Mouse (Mus musculus) layer of hippocampus, postnatal 25 days (tissue): ENCODE measurements around the gene Ncln. TPM values are rescaled to one million over a fixed set of nuclear protein-coding genes. Genes with fewer than 3 reads are reported as not detected.
"Not testable (repeated sequence)": the region's sequence is repeated elsewhere in the genome, so short reads cannot be mapped to it uniquely, and the experiment has no call there.

Experiments
- DNase-seq, 2 experiments: peaks; one replicate each; pipeline ENCODE4 v3.0.0; 2022; ENCODE audit warnings: mixed read lengths in 2 of 2, low spot score in 1 of 2; ENCODE audit errors: extremely low spot score in 1 of 2
- total RNA-seq, 2 experiments: library from RNA; stranded (reverse); gene quantifications; 2 replicates each; pipeline ENCODE4 v1.2.3; 2021

Gene Ncln
- total RNA-seq, 2 experiments from 2014 or later = 83.0 to 94.6 TPM

DNA sequence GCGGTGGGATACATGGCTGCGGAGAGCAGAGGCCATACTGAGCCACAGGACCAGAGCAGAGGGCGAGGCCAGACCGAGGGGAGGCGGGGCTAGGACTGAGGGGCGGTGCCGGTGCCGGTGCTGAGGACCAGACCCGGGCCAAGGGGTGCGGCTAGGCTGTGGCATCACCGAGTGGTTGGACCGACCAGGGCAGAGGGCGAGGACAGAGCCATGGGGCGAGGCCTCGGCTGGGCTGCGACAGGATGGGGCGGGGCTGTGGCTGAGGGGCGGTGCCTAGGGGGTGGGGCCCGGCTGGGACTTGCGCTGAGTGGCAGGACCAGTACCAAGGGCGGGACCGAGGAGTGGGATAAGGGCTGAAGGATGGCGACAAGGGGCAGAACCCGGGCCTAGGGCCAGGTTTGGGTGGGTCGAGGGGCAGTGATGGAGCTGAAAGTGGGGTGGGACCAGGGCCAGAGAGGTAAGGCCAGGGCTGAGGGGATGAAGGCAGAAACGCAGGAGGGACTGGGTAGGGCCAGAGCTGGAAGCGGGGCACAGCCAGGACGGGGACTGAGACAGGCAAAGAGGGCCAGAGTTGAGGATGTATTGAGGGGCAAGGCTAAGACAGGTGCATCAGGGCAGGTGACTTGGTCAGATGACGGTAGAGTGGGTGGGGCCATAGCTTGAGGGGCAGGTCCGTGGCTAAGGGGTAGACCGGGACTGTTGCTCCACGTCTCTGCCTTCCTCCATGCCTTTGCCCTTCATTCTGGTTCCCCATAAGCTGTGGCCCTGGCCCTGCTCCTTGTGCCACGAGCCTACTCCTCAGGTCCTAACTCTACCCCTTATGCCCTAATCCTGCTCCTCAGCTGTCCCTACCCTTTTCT, 31.6 kb downstream of the Ncln start:
- peak; percentile 15 to 25 for DNase-seq

DNA sequence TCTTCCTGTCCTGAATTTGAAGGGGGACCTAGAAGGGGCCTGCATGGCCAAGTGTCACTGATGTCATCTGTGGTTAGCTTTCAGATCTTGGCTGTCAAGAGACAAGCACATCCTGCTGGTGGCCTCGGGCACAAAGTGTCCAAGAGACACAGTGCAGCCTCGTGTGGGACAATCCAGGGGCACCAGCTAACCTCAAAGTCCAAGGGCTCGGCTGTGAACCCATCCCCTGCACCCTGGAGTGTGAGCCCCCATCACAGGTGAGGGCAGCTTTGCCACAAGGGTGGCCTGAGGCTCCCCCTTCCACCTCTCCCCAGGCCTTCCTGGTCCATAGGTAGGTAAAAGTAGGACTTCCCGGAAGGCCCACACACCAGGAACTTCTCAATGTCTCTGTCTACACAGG, 32.7 kb downstream of the Ncln start:
- peak; percentile 2 to 8 for DNase-seq

DNA sequence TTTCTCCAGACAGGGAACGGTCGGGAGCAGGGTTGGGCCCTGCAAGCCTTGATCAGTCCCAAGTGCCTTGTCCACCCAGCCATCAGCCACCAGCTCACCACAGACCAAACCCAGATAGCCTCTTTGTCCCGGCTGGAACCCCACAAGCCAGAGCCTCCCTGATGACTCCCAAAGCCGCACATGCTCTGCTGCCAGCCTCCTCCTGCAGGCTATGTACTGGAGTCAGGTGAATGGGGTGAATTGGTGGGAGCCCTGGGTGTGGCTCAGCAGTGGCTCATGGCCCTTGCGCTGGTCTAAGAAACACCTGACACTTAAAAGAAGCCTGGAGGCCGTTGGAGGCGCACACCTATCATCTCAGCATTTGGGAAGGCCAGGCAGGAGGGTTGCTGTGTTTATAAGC, 33.3 kb downstream of the Ncln start:
- DNase-seq = peak; percentile 6 to 13

DNA sequence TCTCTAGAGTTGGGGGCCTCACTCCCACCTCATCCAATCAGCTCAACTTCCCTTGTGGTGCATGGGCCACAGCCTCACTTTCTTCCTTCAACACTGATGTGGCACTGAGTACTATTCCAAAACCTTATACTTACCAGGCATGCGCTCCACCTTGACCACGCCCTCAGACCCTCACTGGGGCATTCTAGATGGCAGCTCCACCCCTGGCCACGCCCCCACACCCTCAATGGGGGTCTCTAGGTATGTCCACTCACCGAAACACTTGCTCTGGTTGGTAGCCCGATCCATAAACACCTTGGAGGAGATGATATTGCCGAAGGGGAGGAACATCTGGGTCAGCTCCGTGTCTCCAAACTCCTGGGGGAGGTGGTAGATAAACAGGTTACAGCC, 33.8 kb downstream of the Ncln start:
- DNase-seq = peak; percentile 2 to 8

DNA sequence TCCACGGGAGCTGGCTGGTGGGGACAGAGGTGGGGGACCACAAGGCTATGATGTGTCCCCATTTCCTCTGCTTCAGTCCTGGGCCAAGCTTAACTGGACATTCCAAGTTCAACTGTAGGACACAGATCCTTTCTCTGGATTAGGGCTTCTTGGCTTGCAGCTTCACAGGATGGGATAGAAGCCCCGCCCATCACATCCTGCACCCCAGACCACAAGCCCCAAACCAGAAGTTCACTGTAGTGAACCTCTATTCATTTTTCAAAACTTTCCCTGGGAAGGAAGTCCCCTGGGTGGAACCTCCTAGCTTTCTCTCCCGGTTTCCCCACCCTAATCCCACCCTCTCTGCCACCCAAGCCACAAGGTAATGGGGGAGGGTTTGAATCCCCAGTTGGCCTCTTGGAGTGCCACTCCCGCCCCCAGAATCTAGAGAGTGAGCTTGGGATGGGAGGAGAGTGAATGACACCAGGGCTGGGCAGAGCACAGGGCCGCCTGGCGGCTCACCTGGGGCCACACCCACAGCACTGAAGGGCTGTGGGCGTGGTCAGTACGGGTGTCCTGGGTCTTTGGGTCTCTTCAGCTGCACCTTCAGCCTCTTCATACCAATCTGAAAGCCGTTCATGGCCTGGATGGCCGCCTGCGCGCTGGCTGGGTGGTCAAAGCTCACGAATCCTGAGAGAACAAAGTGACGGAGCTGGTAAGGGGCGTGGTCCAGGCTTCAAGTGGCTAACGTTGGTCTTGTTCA, 34.3 kb downstream of the Ncln start:
- peak in 1 of 2 experiments; percentile 9 for DNase-seq

DNA sequence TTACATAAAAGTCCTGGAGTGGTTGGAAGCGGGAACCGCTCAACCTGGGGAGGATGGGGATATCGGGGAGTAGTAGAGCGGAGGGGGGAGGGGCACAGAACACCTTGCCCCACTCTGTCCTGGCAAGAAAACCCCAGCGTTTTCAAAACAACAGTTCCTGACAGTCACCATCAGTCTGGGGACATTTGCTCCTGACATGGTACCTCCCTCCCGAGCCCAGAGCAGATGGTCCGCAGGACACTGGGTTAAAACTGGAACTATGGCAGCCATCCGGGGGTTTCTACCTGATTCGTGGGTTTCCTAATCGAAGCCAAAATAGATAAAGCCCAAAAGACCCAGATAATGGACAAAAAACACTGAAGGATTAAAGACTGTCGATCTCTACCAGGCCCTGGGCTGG, 35.2 kb downstream of the Ncln start:
- peak in 1 of 2 experiments; percentile 6 for DNase-seq

DNA sequence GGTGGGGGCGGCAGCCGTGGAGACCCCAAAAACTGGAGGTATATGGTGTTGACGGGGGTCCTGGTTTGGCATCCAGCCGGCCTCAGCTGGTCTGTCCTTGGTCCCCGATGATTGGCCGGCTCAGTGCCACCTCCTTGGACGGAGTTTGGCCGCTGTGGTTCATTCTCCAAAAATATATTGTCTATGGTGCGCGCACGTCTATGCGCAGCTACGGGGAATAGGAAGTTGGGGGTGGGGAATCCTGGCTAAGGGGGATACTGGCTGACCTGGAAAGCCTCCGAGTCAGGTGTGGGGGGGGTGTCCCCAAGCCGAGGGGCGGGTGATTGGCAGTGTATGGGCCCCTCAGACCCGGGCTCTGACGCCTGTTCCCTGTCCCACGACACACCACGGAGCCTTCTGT, 35.7 kb downstream of the Ncln start:
- DNase-seq = peak in 1 of 2 experiments; percentile 8

DNA sequence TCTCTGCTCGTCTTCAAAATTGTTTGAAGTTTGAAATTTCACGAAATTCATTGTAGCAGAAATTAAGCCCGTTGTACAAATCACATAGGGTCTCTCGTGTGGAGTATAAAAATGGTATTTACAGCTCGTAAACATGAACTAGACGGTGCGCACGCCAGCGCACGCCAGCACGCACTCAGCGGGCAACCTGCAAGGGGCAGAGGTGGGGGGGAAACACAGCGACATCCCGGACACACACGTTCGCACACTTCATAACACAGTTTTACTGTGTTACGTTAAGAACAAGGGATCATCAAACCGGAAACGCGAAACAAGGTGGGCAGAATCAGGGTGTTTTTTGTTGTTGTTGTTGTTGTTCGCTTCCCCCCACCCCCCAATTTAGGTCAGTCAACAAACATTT, 36.8 kb downstream of the Ncln start:
- DNase-seq = peak in 1 of 2 experiments; percentile 4

DNA sequence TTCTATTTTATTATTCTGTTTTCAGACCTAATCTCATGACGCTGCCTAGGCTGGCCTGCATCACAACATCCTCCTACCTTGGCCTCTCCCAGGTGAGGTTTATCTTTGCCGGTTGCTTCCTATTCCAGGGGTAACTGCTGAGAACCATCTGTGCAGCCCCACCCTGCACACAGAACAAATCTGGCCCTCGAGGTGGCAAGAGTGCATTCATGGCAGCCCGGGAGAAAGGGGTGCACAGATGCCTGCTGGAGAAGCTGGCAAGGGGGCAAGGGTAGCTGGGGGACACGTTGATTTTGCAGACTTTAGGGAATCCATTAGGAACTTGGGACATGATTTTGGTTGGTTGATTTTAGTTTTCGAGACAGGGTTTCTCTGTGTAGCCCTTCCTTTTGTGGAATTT, 37.9 kb downstream of the Ncln start:
- peak in 1 of 2 experiments; percentile 4 for DNase-seq

DNA sequence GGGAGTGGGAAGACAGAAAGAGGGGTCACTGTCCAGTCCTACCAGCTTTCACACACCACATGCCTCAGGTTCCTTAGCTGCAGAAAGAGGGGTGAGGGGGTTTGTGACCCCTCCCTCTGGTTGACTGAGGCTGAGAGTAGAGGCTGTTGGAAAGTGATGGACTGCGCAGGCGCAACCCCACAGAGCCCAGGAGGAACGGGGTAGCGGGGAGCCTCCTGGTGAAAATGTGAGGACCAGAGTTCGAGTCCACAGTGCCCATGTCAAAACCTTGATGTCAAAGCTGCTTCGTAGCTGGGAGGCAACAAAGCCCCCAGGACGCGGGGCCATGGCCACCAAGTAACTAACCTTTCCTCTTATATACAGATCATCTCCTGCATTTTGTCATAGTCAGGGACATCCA, 38.6 kb downstream of the Ncln start:
- DNase-seq = peak; percentile 2 to 14

DNA sequence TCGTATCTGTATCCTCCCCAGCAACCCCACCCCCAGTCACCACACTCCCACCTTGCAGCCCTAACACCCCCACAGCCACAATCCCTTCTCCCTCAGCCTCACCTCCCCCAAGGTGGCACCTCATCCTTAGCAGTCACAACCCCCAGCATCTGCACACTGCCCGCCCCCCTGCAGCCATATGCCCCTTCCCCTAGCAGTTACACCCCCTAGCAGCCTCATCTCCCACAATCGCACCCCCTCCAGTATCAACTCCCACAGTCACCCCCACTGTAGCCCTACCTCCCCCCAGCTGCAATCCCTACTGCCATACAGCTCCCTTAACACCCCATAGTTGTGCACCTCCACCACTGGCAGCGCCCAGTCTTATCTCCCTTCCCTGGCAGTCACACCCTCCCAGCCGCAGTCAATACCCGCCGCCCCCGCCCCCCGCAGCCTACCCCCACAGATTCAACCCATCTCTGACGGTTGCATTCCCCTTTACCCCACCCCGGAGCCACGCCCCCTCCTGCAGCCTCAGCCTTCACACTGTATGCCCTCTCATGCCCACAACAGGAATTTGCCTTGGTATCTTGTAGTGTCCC, 39.1 kb downstream of the Ncln start:
- peak in 1 of 2 experiments; percentile 3 for DNase-seq

DNA sequence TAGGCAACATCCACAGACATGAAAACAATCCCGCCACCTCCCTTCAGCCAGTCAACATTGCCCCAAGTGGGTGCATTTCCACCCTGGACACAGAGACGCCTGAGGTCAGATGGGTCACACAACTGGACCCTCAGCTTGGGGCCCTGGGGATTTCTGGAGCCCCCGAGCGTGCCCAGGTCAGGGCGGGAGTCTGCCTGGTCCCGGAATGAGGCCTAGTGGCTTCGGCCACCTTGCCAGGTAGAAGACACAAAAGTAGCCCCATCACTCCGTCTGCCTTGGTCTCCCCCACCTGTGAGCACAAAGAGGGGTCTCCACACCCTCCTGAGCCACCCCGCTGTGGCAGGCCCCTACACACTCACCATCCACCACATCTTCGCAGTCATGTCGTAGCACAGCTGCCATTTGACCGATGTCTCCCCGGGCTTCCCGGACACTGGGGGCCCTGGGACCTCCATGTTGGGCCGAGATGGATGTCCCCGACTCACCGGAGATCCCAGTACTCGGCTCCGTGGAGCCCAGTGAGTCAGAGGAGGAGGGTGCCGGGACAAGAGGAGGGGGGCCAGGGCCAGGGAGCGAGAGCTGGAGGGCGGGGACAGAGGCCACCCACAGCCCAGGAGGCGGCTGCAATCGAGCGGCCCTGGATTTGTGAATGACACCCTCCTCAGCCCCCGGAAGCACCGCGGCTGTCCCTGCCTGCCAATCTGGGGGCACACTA, 40.9 kb downstream of the Ncln start, which contains the start of gene Nfic:
Nfic (minus strand) TSS at position 455 of the 715 bp plus-strand sequence.
- peak in 1 of 2 experiments; percentile 8 for DNase-seq

DNA sequence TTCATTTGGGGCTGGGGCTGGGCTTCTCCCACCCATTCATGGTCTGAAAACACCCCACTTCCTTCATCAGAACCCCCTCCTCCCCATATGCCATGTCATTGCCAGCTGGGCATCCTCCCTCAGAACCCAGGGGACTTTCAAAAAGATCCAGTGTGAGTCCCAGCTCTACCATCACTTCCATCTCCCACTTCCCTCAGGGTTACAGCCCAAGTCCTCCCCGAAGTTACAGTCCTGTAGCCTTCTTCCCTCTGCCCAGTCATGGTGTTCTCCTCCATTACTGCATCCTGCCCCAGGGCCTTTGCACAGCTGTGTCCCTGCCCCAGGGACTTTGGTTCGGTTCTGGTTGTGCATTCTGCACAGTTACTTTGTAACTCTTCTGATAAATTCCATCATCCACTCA, 42.1 kb downstream of the Ncln start:
- peak in 1 of 2 experiments; percentile 2 for DNase-seq

DNA sequence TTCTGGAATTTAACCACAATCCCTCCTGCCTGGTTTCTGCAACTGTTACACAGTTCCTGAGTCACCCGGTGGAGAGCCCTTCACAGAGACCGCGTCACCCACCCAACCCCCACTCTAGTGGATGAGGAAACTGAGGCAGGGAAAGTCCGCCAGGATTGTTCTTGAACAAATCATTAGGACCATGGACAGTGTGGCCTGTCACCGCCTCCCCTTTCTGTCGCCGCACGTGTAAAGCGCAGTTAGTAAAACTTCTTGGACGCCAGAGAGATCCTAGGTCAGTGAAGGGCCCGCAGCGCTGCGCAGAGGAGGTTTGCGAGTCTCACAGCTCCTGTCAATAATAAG, 43.3 kb downstream of the Ncln start:
- no peak for DNase-seq

DNA sequence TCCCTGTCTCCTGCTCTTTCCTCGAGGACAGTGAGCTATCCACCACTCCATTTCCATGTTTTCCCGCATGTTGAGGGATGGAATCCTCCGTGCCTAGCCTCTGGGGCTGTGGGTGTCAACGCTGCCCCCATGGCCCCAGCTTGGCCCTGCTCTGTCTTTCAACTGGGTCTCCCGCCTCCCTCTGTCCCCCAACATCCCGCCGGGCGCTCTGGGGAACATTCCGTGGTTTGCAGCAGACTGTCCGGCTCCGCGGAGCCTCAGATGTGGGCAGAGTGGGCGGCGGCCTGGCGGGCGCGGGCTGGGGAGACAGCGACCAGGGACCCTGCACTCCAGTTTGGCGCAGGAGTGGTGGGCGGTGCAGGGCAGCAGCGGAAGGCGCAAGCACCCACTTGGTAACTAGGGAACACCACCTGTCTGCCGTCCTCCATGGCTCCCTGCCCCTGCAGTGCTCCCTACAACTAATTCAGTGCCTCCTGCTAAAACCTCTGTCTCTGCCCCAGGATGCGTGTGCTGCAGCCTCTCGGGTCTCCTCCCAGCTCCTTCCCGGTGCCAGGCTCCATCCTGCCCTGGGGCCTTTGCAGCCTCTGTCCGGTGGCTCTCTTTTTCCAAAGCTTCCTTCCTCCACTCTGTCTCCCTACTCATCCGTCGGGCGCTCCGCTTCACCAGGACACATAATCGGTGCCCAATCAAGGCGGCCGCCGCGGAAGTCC, 43.8 kb downstream of the Ncln start:
- DNase-seq = peak; percentile 3 to 10

DNA sequence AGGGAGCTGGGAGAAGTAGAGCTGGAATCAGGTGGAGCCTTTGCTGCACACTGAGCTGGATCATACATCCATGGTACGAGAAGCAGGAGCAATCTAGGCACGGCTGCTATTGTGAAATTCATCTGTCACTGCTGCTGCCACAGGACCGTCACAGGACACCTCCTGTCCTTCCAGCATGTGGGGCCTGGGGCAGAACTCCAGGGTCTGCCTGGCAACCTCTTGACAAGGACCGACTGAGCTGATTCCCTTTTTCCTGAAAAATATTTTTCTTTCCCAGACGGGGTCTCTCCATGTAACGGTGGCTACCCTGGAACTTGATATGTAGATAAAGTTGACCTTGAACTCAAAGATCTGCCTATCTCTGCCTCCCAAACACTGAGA, 44.8 kb downstream of the Ncln start:
- DNase-seq = peak in 1 of 2 experiments; percentile 4

DNA sequence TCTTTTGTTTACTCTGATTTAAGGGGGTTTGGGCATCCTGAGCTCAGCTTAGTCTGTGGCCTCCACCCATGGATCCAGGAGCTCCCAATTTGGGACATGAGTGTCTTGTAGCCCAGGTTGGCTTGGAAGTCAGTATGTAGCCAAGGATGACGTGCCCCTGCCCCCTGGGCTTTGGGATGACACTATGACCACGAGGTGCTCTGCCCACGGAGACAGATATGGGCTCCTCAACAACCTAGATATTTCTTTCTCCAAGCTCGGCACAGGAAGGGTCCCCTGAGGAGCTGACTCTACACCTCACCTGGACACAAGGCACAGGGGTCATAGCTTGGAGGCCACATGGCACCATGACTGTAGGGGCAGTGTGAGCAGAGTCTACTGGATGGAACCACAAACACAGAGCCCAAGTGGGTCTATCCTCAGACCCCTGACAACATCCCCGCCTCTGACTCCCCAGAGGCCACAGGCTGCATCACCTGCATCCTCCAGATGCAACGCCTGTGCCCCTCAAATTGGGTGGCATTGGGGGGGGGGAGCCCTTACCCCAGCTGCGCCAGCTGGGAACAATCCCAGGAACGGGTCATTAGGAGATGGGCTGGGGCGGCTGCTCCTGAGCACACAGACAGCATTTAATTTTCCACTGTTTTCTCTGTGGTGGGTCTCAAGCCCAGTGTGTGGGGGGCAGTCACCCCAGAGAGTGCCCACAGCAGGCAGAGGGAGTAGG, 45.4 kb downstream of the Ncln start:
- DNase-seq = peak in 1 of 2 experiments; percentile 2

DNA sequence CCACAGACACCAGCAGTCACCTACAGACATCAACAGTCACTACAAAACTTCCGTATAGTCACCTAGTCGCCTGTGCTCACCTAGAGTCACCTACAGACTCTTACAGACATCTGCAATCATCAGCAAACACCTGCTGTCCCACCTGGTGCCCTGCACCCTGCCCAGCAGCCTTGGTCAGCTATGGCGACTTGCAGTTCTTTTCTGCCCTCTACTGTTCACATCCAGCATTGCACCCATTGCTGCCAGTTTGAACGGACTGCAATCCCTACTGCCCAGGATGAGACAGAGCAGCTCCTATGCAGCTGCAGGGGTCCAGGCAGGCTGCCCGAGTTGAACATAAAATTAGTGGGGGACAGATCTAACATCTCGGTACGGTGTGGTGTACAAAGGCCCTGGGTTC, 46.1 kb downstream of the Ncln start:
- DNase-seq = peak; percentile 80 to 93

DNA sequence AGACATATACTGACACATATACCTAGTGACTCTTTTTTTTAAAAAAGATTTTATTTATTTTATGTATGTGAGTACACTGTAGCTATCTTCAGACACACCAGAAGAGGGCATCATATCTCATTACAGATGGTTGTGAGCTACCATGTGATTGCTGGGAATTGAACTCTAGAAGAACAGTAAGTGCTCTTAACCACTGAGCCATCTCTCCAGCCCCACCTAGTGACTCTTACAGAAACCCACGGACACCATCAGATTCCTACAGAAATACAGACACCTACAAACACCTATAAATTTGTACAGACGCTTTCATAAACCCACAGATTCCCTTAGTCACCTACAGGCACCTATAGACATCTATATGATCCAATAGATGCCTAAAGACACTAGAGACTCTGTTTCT, 50.7 kb downstream of the Ncln start:
- DNase-seq = not testable (repeated sequence)
